Mouse (Mus musculus): ENCODE results near the gene Katnbl1. TPM values are rescaled to one million over a fixed set of nuclear protein-coding genes. Genes with fewer than 3 reads are reported as not detected.
A peak's percentile ranks its signal among the peaks of the same experiment; 100 is the strongest.

The Katnbl1 gene
- total RNA-seq, 2 experiments from 2014 or later, result 10.9 to 12.5 TPM

DNA sequence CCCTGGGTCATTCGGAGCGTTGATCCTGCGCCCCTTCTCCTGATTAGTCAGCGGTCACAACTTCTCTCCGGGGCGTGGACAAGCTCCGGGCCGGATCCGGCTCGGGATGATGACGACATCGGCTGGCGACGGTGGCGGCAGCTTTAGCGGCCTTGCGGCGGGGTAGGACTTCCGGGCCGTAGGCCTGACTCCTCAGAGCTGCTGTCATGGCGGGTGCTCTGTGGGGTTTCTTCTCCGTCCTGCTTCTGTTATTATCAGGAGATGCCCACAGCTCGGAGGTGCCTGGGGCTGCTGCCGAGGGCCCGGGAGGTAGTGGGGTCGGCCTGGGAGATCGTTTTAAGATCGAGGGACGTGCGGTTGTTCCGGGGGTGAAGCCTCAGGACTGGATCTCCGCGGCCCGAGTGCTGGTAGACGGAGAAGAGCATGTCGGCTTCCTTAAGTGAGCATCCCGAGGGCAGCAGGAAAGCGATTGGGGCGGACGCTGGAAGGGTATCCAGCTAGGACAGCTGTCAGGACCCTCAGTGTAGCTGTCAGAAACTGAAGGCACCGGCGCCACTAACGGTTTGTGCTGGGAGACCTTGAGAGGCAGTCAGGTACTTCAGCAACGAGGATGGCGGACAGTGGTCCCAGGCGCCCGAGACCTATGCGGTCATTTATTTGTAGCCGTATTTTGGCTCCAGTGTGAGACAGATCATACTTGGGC is 76.0 kb downstream of the Katnbl1 start, which contains the start of gene Emc7:
Gene Emc7 (plus strand): TSS at position 136 of the 703 bp plus-strand sequence.
- TF ChIP-seq CTCF (conservative IDR thresholded peaks at IDR 0.05), result no peak

DNA sequence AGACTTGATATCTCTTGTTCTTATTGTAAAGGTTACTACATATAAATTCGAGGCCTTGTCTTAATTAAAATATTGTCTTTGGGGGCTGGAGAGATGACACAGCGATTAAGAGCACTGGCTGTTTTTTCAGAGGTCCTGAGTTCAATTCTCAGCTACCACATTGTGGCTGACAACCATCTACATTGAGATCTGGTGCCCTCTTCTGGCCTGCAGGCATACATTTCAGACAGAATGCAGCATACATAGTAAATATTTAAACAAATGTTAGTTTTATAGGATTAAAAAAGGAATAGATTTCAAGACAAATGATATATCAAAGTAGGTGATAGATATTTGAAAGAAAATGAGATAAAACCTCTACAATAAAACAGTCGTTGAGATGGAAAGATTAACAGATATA is 81.5 kb downstream of the Katnbl1 start:
- Histone ChIP-seq H3K4me3 (no peak overlapping the region), H3K27ac (no peak overlapping the region)
- no peak for DNase-seq (ENCODE audit: low spot score in 2 of 2)
- TF ChIP-seq CTCF (conservative IDR thresholded peaks at IDR 0.05), result peak; percentile 50

More for the DNA sequence above, 76.0 kb downstream of the Katnbl1 start, which contains the start of gene Emc7:
- peak; percentile 96 to 99 for DNase-seq (ENCODE audit: low spot score in 2 of 2)
- Histone ChIP-seq H3K4me3 (peak within 1 kb of the TSS; percentile 87), H3K27ac (peak within 1 kb of the TSS; percentile 93)

Other genes starting within 250 kb of the Katnbl1 start
- gene Olfr1316, start 244.2 kb upstream of the Katnbl1 start, total RNA-seq (2021), result not detected
- gene Olfr1317, start 238.9 kb upstream of the Katnbl1 start, total RNA-seq (2021), result not detected
- gene Olfr1318, start 225.0 kb upstream of the Katnbl1 start, total RNA-seq (2021), result not detected
- 10 to 100 TPM; 87.5 to 89.8 TPM for gene Lpcat4, start 139.7 kb upstream of the Katnbl1 start, total RNA-seq (2021)
- not detected for gene Nutm1, start 119.9 kb upstream of the Katnbl1 start, total RNA-seq (2021)
- 10 to 100 TPM; 51.6 to 52.0 TPM for gene Nop10, start 117.3 kb upstream of the Katnbl1 start, total RNA-seq (2021)
- gene Slc12a6, start 113.4 kb upstream of the Katnbl1 start, total RNA-seq (2021), result 100 to 1,000 TPM; 107 to 112 TPM
- under 1 TPM in 1 of 2 experiments, not detected in 1; 0.22 TPM for gene Gm21985, start 112.9 kb upstream of the Katnbl1 start, total RNA-seq (2021)
- gene Emc4, start 11.2 kb upstream of the Katnbl1 start, total RNA-seq (2021), result 100 to 1,000 TPM; 130 to 136 TPM
- gene Emc7, start 75.8 kb downstream of the Katnbl1 start, total RNA-seq (2021), result 10 to 100 TPM; 43.8 to 45.6 TPM
- gene Chrm5, start 101.6 kb downstream of the Katnbl1 start, total RNA-seq (2021), result 1 to 10 TPM; 5.7 to 7.7 TPM
- gene Aven, start 113.8 kb downstream of the Katnbl1 start, total RNA-seq (2021), result 10 to 100 TPM in 1 of 2 experiments, 1 to 10 TPM in 1; 8.7 to 10.2 TPM